Mouse (Mus musculus) kidney, adult 9 months (tissue): ENCODE measurements at regions not wholly inside any gene's neighbourhood (a gene's known extent, or its start where the extent isn't known, plus 50 kb on each side); places are given as distances from the start of the nearest gene placed in this dataset.

ENCODE experiments used
- DNase-seq: peaks from one replicate; pipeline ENCODE4 v3.0.0; 2022

DNA sequence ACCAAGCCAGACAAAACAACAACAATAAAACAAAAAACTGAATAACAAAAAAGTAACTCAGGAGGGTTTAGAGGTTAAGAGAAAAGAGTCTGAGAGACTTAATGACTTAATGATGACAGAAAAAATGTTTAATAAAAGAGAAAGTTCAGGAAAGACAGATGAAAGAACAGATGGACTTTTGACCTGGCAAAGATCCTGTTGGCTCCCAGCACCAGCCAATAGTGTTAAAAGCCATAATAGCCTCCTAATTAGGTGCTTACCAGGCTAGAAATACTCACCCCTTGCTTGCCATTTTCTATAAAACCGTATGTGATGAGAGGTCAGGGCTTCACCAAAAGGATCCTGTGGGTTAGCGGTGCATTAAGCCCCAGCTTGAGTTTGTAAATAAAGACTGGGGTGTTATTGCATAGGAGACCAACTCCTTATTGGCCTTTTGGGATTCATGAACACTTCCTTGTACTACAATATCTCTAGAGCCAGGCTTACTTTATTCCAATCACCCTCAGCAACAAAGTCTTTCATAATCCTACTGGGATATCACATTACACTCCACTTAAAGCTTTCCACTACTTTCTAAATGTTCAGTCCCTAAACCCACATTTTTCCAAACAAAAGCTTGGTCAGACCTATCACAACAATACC lies 282.1 kb upstream of the Rasa1 start:
- no peak for DNase-seq

DNA sequence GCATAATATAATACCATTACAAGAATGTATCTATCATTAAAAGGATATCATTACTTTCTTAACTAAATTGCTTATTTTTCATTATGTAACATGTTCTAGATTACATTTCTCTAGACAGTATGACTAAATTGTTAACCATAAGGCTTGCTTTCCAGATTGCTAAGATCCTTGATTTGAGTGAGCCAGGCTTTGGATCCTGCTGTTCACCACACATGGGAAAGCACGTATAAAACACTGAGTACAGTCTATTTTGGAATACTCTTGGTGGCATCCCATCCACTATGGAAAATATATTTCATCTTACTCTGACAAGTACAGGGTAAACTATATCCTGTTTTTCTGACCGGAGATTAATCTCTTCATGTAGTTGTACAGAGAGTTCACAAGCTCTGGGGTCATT lies 268.9 kb upstream of the Rasa1 start:
- DNase-seq = no peak

- peak; percentile 26 for DNase-seq
These were observed 267.3 kb upstream of the Rasa1 start for GRCm38 (mm10) chr13:85556101-85556853.

DNA sequence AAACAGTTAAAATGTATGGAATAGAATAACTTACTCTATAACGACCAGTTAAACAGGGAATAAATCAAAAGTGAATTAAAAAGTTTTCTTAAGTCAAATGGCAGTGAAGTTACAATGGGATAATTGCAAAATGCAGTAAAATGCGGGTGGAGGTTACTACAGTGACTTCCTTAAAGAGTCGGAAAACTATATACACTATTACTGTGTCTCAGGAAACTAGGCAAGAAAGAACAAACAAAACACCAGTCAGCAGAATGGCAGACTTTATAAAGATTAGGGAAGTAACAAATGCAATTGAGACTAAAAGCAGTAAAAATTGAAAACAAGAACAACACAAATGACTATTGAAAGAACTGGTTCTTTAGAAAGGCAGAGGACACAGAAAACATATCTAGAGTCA lies 264.1 kb upstream of the Rasa1 start:
- no peak for DNase-seq

DNA sequence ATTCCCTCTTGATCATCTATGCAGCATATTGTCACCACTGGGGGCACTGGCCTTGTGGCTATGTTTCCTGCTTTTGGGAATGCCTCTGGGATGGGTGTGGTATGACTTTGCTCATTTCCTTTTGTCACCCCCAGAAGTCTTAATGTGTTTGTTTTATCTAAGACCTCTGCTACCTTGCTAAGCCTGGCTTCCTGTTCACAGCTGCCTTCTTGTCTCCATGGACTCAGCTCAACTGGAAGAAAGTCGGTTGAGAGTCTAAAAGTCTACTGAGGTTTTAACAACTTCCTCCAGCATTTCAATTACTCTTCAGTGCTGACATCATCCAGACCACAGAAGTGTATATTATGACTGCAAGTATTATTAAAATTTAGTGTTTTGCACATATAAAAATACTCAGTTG lies 220.7 kb upstream of the Rasa1 start:
- no peak for DNase-seq

GRCm38 (mm10) chr13:85508552-85508951 lies 219.6 kb upstream of the Rasa1 start:
- DNase-seq = no peak

DNA sequence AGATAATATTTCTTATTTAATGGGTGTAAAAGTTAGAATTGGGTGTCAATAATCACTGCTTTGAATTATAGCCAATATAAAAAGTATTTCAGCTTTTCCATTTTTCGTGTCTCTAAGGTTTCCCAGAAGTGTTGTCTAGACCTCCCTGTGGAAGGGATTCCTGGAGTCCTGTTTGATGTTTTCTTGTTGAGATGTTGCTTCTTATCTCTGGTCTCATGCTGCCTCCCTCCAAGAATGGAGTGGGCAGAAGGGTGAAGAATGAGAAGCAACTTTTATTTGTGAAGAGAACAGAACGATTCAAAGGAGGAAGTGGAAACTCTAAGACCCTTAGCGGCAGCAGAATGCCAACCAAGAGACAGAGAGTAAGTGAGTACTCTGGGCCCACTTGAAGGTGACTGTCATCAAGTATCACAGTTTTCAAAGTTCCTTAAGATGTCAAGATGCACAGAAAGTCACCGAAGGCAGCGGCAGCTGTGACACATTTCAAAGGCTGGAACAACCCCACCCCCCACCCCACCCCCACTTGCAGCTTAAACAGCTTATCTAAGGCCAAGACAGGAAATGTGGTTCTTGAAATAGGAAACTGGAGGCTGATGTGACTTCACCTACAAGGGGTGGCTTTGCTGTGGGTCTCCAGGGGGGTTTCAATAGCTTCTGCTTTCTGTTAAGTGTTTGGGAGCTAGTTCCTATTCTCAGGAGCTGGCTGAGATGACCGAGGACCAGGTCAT lies 218.6 kb upstream of the Rasa1 start:
- no peak for DNase-seq

DNA sequence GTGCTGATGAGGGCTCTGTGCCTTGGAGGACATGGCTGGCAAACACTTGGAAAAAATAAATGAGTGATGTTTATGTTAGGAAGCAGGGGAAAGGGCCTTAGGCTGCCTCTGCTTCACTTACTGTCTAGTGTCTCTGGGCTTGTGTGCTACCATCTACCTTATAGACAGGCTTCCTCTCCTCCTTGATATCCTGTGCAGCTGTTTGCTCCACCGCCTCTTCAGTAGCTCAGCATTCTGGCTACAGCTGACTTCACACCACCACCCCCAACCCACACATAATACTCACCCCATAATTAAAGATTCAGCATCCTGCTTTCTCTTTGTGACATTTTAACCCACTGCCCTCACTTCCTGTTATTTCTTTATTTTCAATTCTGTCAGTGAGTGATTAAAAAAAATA lies 217.9 kb upstream of the Rasa1 start:
- DNase-seq = peak; percentile 5

DNA sequence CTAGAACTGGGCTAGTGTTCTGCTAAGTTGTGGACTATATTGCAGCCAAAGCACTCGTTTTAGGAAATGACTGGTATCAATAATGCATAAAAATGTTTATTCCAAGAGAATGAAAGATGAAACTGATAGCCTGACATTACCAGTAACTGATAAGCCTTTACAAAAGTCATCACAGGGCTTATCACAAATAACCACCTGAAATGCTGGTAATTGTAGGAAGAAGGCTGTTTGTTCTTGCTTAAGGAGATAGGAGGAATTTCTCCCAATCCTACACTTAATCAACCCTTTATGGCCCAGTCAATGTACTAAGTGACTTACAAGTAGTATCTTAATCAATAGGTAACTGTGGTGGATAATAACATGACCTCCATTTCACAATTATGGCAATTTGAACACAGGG lies 217.1 kb upstream of the Rasa1 start:
- DNase-seq = no peak

DNA sequence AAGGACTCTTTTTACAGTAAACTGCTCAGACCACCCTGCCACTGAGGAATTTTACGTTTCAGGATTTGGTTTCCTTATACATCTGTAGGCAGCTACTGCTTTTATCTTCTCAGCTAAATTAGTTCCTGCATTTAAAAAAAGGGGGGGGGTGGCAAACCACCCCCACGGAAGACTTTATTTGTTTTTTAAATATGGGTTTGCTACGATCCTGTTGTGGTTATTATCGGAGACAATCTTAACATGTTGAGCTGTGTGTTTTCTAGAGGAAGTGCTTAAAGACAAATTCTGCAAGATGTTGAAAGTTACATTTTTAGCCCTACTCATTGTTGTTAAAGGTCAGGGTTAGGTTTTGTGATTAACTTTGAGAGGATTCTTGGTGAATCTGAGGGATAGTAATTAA lies 216.1 kb upstream of the Rasa1 start:
- DNase-seq = no peak

DNA sequence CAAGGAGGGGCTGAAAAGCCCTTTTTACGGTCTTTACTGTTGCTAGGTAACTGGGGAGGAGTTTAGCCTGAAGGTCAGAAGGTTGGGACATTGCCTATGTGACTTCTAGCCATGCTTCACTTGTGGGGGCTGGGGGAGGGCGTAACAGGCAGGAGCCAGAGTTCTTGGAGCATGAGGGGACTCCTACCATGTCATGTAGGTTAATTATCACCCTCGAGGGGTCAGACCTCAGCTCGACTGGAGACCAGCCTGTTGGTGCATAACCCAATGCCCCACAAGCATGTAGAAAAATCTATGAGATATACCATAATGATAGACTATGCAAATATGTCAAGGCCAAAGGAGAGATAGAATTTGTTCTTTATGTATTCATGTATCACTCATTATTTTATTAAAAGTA lies 215.1 kb upstream of the Rasa1 start:
- DNase-seq = no peak

GRCm38 (mm10) chr13:85498696-85499095 lies 209.8 kb upstream of the Rasa1 start:
- no peak for DNase-seq

DNA sequence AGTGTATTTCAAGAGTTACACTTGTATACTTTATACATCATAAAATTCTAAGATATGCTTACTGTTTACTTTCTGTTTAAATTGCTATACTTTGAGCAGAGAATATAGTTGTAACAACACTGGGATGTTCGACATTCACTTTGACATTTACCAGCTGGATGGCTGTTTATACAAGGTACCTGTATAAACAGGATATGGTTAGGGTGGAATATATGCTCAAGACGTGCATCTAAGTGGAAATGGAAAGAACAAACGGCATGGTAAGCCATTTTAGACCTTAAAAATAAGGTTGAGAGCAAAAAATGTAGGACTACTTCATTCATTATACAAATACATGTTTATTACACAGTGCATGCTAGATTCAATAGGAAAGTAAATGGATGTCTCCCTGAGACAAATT lies 195.9 kb upstream of the Rasa1 start:
- DNase-seq = no peak

GRCm38 (mm10) chr13:85483348-85483747 lies 194.4 kb upstream of the Rasa1 start:
- no peak for DNase-seq

DNA sequence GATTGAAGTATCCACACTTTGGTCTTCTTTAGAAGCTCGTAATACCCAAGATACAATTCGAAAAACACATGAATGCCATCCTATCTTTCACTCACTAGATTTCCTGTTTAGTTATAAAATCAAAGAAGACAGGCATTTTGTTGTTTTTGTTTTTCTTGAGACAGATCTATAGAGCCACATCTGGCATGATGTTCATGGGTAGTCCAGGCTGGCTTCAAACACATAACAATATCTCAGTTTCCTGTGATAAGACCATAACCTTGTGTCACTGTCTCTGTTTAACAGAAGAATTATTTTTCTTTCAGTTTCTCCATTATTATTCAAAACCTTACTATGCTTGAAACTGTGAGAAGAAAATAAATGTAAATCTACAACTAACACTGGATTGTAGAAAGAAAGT lies 190.5 kb upstream of the Rasa1 start:
- DNase-seq = no peak

DNA sequence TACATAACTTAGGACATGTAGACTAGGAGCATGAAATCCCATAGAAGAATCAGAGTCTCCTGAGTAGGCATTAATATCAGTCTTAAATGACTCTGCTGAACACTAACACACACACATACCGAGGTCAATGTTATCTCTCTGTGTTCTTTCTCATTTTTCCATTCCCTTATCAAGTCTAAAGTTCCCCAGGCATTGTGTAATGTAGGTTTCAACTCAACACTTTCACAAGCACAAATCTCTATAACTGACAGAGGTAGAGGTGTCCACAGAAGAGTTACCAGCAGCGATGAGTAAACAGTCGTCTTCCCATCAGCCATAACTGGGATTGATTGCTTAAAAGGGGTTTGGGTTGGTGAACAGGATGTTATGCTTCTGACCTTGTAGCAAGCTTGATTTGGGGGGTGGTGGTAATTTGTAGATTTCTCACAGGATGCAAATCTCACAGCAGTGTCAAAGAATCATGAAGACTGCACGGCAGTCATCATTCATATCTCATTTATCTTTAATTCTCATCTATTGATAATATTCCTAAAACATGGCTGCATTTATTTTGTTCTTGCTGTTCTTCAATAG lies 187.4 kb upstream of the Rasa1 start:
- no peak for DNase-seq

- no peak for DNase-seq
These were observed 182.4 kb upstream of the Rasa1 start for GRCm38 (mm10) chr13:85471340-85471739.

- no peak for DNase-seq
These were observed 170.5 kb upstream of the Rasa1 start for GRCm38 (mm10) chr13:85459387-85459786.

DNA sequence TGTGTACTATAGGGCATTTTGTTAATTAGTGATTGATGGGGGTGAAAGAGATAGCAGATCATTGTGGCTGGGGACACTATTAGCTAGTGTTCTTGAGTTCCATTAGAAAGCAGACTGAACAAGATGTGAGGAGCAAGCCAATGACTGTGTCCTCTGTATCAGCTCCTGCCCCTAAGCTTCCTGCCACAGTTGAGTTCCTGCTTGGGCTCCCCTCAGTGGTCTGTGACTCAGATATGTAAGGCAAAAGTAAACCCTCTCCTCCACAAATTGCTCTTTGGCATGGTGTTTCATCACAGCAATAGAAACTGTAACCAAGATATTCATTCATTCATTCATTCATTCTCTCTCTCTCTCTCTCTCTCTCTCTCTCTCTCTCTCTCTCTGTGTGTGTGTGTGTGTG lies 169.7 kb upstream of the Rasa1 start:
- no peak for DNase-seq

DNA sequence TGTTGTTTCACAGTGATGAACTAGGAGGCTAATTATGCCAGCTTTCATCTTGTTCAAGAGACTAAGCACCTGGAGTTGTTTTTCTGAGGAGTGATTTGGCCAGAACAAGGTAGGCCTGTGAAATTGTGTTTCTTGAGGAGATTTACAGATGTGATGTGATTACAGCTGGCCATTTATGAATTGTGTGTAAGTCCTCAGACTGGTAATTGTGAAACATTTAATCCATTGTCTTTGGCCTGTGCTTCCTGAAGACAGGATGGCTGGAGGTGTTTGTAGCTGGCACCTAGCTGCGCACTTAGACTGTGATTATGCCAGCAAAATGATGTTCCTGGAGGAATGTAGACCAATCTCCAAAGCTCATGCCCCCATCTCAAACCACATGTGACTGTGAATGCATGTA lies 150.7 kb upstream of the Rasa1 start:
- no peak for DNase-seq

GRCm38 (mm10) chr13:85437875-85438274 lies 148.9 kb upstream of the Rasa1 start:
- DNase-seq = no peak

- DNase-seq = no peak
These were observed 148.1 kb upstream of the Rasa1 start for GRCm38 (mm10) chr13:85437009-85437408.

DNA sequence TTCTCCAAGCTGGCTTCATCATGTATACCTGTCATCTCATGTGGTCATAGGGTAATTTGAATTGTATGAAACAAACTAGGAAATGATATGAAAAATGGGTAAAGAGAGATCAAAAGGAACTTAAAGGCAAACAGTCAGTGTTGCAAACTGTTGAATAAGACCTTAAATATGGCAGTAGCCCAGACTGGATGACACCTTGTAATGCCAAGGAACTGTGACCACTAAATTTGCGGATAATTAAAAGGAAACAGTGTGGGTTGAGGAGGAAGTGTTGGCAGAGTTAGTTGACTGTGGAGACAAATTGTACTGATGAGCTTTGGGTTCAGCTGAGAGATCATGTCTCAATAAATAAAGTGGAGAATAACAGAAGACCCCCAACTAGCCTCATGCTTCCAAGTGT lies 147.3 kb upstream of the Rasa1 start:
- no peak for DNase-seq

- DNase-seq = peak; percentile 5
These were observed 141.9 kb upstream of the Rasa1 start for GRCm38 (mm10) chr13:85430821-85431220.
